Mouse (Mus musculus): ENCODE measurements around the gene Umad1. TPM values are rescaled to one million over a fixed set of nuclear protein-coding genes. Genes with fewer than 3 reads are reported as not detected.

The Umad1 gene
- total and polyA plus RNA-seq, 3 experiments: 6.1 to 18.1 (median 7.0) TPM

DNA sequence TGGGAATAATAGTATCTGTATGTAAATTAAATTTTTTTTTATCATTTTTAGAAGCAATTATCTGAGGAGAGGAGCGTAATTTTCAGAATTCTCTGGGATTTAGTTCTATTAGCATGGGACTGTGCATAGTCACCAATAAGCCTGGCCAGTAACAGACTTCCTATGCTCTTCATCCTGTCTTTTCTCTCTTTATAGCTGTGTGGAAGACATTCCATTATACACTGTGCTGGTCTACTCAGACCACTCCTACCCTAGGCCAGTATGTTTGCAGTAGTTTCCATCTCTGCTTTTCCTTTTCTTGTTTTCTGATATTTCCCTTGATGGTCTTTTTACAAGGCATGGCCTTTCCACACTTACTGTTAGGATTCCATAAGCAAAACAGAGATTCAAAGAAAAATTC, 74.3 kb downstream of the Umad1 start:
- DNase-seq (ENCODE audit: low spot score) (no peak), ATAC-seq (ENCODE audit: extremely low read depth, insufficient number of reproducible peaks, low FRiP score, poor library complexity, severe bottlenecking) (no peak)
- H3K27me3 ChIP-seq (ENCODE audit: insufficient read depth, low read length): no peaks in the 10 kb centered on the region
- H3K4me1 ChIP-seq (ENCODE audit: insufficient read depth, low read depth, low read length): peaks cover 5% of the 10 kb centered on the region
- H3K4me3 ChIP-seq (ENCODE audit: low read depth, low read length): no peak overlapping the region
- peaks cover 4% of the 10 kb centered on the region for H3K36me3 ChIP-seq (replicated peaks)
- TF ChIP-seq GATA2 (IDR thresholded peaks at IDR 0.05; ENCODE audit: borderline replicate concordance, low read depth, low read length): no peak
- no peak for TF ChIP-seq CTCF (IDR thresholded peaks at IDR 0.05; ENCODE audit: low read depth, low read length)
- no peak for TF ChIP-seq GATA1 (IDR thresholded peaks at IDR 0.05; ENCODE audit: borderline replicate concordance, low read length)
- no peak for TF ChIP-seq POLR2AphosphoS5 (IDR thresholded peaks at IDR 0.05; ENCODE audit: insufficient replicate concordance, low read depth, low read length)
- no peak for TF ChIP-seq TAL1 (conservative IDR thresholded peaks at IDR 0.05; ENCODE audit: low read depth, low read length)
- peaks cover 5% of the 10 kb centered on the region for H3K9me3 ChIP-seq (replicated peaks)

GRCm38 (mm10) chr6:8336487-8337390, 77.7 kb downstream of the Umad1 start:
- H3K9me3 ChIP-seq (replicated peaks): peaks cover 1% of the 10 kb centered on the region
- DNase-seq (ENCODE audit: low spot score) (no peak), ATAC-seq (ENCODE audit: extremely low read depth, insufficient number of reproducible peaks, low FRiP score, poor library complexity, severe bottlenecking) (no peak)
- H3K27me3 ChIP-seq (ENCODE audit: insufficient read depth, low read length): no peaks in the 10 kb centered on the region
- peaks cover 4% of the 10 kb centered on the region for H3K36me3 ChIP-seq (replicated peaks)
- peaks cover 5% of the 10 kb centered on the region for H3K4me1 ChIP-seq (ENCODE audit: insufficient read depth, low read depth, low read length)
- peak overlapping the region; percentile 62; the same call in 1 of the 2 replicates for H3K4me3 ChIP-seq (ENCODE audit: low read depth, low read length)
- TF ChIP-seq GATA2 (IDR thresholded peaks at IDR 0.05; ENCODE audit: borderline replicate concordance, low read depth, low read length) (no peak), POLR2AphosphoS5 (IDR thresholded peaks at IDR 0.05; ENCODE audit: insufficient replicate concordance, low read depth, low read length) (no peak), TAL1 (conservative IDR thresholded peaks at IDR 0.05; ENCODE audit: low read depth, low read length) (no peak), GATA1 (IDR thresholded peaks at IDR 0.05; ENCODE audit: borderline replicate concordance, low read length) (no peak), CTCF (IDR thresholded peaks at IDR 0.05; ENCODE audit: low read depth, low read length) (no peak)

GRCm38 (mm10) chr6:8339453-8339852, 80.4 kb downstream of the Umad1 start:
- no peaks in the 10 kb centered on the region for H3K36me3 ChIP-seq (replicated peaks)
- H3K4me1 ChIP-seq (ENCODE audit: insufficient read depth, low read depth, low read length): peaks cover 19% of the 10 kb centered on the region
- no peaks in the 10 kb centered on the region for H3K27me3 ChIP-seq (ENCODE audit: insufficient read depth, low read length)
- no peaks in the 10 kb centered on the region for H3K9me3 ChIP-seq (replicated peaks)
- no peak overlapping the region for H3K4me3 ChIP-seq (ENCODE audit: low read depth, low read length)
- no peak for TF ChIP-seq CTCF (IDR thresholded peaks at IDR 0.05; ENCODE audit: low read depth, low read length)
- TF ChIP-seq GATA2 (IDR thresholded peaks at IDR 0.05; ENCODE audit: borderline replicate concordance, low read depth, low read length): no peak
- TF ChIP-seq TAL1 (conservative IDR thresholded peaks at IDR 0.05; ENCODE audit: low read depth, low read length): no peak
- no peak for TF ChIP-seq GATA1 (IDR thresholded peaks at IDR 0.05; ENCODE audit: borderline replicate concordance, low read length)
- no peak for TF ChIP-seq POLR2AphosphoS5 (IDR thresholded peaks at IDR 0.05; ENCODE audit: insufficient replicate concordance, low read depth, low read length)
- DNase-seq (ENCODE audit: low spot score): no peak
- ATAC-seq (ENCODE audit: extremely low read depth, insufficient number of reproducible peaks, low FRiP score, poor library complexity, severe bottlenecking): no peak

DNA sequence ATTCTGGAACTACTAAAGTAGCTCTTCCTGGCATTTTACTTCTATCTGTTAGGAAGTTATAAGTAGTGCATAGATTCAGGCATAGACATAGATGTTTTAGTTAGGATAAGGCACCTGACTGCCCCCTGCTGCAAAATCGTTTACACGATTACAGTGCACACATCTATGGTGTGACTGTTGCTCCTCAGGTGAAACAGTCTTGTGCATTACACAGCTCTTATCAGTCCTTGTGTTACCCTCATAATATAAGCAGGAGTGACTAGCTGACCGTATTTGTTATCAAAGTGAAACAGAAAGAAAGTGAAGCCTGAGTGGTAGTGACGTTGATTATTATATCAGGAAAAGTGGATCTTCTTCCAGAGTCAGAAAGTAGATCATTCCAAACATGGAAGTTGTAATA, 84.2 kb downstream of the Umad1 start:
- H3K9me3 ChIP-seq (replicated peaks): no peaks in the 10 kb centered on the region
- H3K36me3 ChIP-seq (replicated peaks): no peaks in the 10 kb centered on the region
- ATAC-seq (ENCODE audit: extremely low read depth, insufficient number of reproducible peaks, low FRiP score, poor library complexity, severe bottlenecking) (no peak), DNase-seq (ENCODE audit: low spot score) (no peak)
- TF ChIP-seq TAL1 (conservative IDR thresholded peaks at IDR 0.05; ENCODE audit: low read depth, low read length) (no peak), CTCF (IDR thresholded peaks at IDR 0.05; ENCODE audit: low read depth, low read length) (no peak), POLR2AphosphoS5 (IDR thresholded peaks at IDR 0.05; ENCODE audit: insufficient replicate concordance, low read depth, low read length) (no peak), GATA1 (IDR thresholded peaks at IDR 0.05; ENCODE audit: borderline replicate concordance, low read length) (no peak), GATA2 (IDR thresholded peaks at IDR 0.05; ENCODE audit: borderline replicate concordance, low read depth, low read length) (no peak)
- H3K4me1 ChIP-seq (ENCODE audit: insufficient read depth, low read depth, low read length): peaks cover 31% of the 10 kb centered on the region
- no peak overlapping the region for H3K4me3 ChIP-seq (ENCODE audit: low read depth, low read length)
- H3K27me3 ChIP-seq (ENCODE audit: insufficient read depth, low read length): no peaks in the 10 kb centered on the region

DNA sequence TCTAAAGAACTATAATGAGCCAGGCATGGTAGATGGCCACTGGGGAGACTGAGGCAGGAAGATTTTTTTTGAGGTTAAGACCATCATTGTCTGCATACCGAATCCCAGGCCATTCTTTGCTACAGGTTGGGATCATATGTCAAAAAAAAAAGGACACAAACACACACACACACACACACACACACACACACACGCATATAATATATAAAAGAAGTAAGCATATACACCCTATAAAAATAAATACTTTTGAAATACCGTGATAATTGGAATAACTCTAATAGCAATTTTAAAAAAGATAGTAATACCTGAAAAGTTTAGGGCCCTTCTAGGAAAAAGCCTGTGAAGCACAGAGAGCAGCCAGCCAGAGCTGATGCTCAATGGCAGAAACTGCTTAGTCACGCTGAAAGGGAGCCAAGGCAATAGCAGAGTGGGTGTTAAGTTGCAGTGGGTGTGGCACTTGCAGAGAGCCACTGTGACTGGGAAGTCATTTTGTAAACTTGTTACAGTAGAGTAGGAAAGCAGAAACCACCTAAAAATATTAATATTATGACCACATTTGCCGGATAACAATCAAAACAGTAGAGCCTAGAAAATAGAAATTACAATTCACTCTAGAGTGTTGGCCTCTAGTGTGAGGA, 86.2 kb downstream of the Umad1 start:
- no peaks in the 10 kb centered on the region for H3K27me3 ChIP-seq (ENCODE audit: insufficient read depth, low read length)
- peak; percentile 27 for DNase-seq (ENCODE audit: low spot score)
- TF ChIP-seq GATA2 (IDR thresholded peaks at IDR 0.05; ENCODE audit: borderline replicate concordance, low read depth, low read length): no peak
- no peaks in the 10 kb centered on the region for H3K36me3 ChIP-seq (replicated peaks)
- peak; percentile 84 for ATAC-seq (ENCODE audit: extremely low read depth, insufficient number of reproducible peaks, low FRiP score, poor library complexity, severe bottlenecking)
- peaks cover 45% of the 10 kb centered on the region for H3K4me1 ChIP-seq (ENCODE audit: insufficient read depth, low read depth, low read length)
- H3K9me3 ChIP-seq (replicated peaks): no peaks in the 10 kb centered on the region
- no peak overlapping the region for H3K4me3 ChIP-seq (ENCODE audit: low read depth, low read length)

- TF ChIP-seq TAL1 (conservative IDR thresholded peaks at IDR 0.05; ENCODE audit: low read depth, low read length): no peak
- TF ChIP-seq GATA1 (IDR thresholded peaks at IDR 0.05; ENCODE audit: borderline replicate concordance, low read length): no peak
- TF ChIP-seq POLR2AphosphoS5 (IDR thresholded peaks at IDR 0.05; ENCODE audit: insufficient replicate concordance, low read depth, low read length): no peak
- TF ChIP-seq CTCF (IDR thresholded peaks at IDR 0.05; ENCODE audit: low read depth, low read length): no peak
- no peaks in the 10 kb centered on the region for H3K9me3 ChIP-seq (replicated peaks)
- H3K4me1 ChIP-seq (ENCODE audit: insufficient read depth, low read depth, low read length): peaks cover 61% of the 10 kb centered on the region
- no peak for DNase-seq (ENCODE audit: low spot score)
- no peak for ATAC-seq (ENCODE audit: extremely low read depth, insufficient number of reproducible peaks, low FRiP score, poor library complexity, severe bottlenecking)
- H3K27me3 ChIP-seq (ENCODE audit: insufficient read depth, low read length): no peaks in the 10 kb centered on the region
- no peaks in the 10 kb centered on the region for H3K36me3 ChIP-seq (replicated peaks)
- no peak overlapping the region for H3K4me3 ChIP-seq (ENCODE audit: low read depth, low read length)
These were observed 88.1 kb downstream of the Umad1 start for GRCm38 (mm10) chr6:8347154-8347553.

All from G1E (cell line).